Mouse (Mus musculus): ENCODE data around the gene Gch1. TPM values are rescaled to one million over a fixed set of nuclear protein-coding genes. Genes with fewer than 3 reads are reported as not detected.

Gch1 gene
- polyA plus RNA-seq, 1 experiment from 2014 or later = 1.4 TPM

DNA sequence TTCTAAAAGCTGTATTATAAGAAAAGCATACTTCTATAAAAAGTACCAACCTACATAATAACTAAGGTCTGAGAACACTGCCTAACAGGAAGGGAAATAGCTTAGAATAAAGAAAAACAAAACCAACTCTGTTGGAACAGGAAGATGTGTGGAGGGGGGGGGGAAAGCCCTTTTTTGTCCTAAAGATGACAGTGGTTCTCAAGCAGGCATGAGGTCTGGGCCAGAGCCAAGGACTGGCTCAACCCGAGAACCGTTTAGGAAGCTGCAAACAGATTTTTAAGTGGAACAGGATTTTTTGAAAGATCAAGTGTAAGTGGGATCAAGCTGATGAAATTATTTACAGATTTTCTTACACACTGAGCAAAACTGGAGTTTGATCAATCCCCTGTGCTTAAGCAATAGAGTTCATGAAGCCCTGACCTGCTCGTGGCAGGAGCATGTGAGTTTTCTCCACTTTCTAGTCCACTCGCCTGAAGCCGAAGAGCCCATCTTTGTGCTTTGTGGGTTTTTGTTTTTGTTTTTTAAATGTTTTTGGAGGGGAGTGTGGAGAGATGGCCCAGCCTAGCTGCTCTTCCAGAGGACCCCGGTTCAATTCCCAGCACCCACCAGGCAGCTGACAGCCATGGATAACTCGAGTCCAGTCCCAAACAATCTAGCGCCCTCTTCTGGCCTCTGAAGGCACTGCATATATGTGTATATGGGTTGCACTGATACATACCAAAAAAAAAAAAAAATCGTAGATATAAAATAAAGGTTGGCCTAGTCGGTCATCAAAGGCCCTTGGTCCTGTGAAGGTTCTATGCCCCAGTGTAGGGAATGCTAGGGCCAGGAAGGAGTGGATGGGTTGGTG, 35.5 kb upstream of the Gch1 start:
- Histone ChIP-seq H3K36me3 (ENCODE audit: control insufficient read depth, insufficient read depth, low read length) (no peaks in the 10 kb centered on the region), H3K4me2 (ENCODE audit: low read depth, low read length, severe bottlenecking) (no peak overlapping the region), H3K9me3 (ENCODE audit: control insufficient read depth, low read length) (no peaks in the 10 kb centered on the region), H3K4me3 (ENCODE audit: low read depth, low read length) (no peak overlapping the region), H3K4me1 (replicated peaks; ENCODE audit: control insufficient read depth, insufficient read depth, low read length) (no peaks in the 10 kb centered on the region), H3K27ac (ENCODE audit: low read depth, low read length) (no peak overlapping the region), H3K9ac (ENCODE audit: low read length) (no peak overlapping the region), H3K27me3 (ENCODE audit: control insufficient read depth, insufficient read depth, low read length) (no peaks in the 10 kb centered on the region)
- ATAC-seq (replicated peaks; ENCODE audit: low FRiP score) (no peak), DNase-seq (ENCODE audit: low spot score) (no peak)
- WGBS = 84% methylated on average over 10 of the region's 10 CpGs

- ATAC-seq (replicated peaks; ENCODE audit: low FRiP score) = no peak
- no peak for DNase-seq (ENCODE audit: low spot score)
- no peaks in the 10 kb centered on the region for H3K36me3 ChIP-seq (ENCODE audit: control insufficient read depth, insufficient read depth, low read length)
- H3K27me3 ChIP-seq (ENCODE audit: control insufficient read depth, insufficient read depth, low read length) = no peaks in the 10 kb centered on the region
- H3K4me1 ChIP-seq (replicated peaks; ENCODE audit: control insufficient read depth, insufficient read depth, low read length) = no peaks in the 10 kb centered on the region
- no peak overlapping the region for H3K4me3 ChIP-seq (ENCODE audit: low read depth, low read length)
- no peaks in the 10 kb centered on the region for H3K9me3 ChIP-seq (ENCODE audit: control insufficient read depth, low read length)
- H3K4me2 ChIP-seq (ENCODE audit: low read depth, low read length, severe bottlenecking) = no peak overlapping the region
- H3K27ac ChIP-seq (ENCODE audit: low read depth, low read length) = no peak overlapping the region
- H3K9ac ChIP-seq (ENCODE audit: low read length) = no peak overlapping the region
- WGBS = 81% methylated on average over 11 of the region's 11 CpGs
Observed at GRCm38 (mm10) chr14:47222631-47223450, 33.6 kb upstream of the Gch1 start.

DNA sequence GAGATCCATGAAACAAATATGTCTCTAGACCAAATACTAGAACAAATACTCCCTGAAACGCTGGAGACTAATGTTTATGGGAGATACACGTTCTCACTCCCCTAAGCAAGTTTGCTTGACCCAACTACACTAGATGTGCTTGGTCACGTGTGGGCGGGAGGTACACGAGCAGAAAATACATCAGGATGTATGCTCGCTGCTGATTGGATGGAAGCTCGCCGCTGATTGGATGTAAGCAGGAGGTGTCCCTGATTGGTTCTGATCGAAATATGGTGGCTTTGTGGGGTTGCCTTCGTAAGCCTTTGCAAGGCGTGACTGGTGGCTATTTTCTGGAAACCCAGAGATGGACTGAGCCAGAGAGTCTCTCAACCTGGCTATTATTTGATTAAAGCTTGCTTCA, 32.4 kb upstream of the Gch1 start:
- 87% methylated on average over 11 of the region's 11 CpGs for WGBS
- ATAC-seq (replicated peaks; ENCODE audit: low FRiP score) (no peak), DNase-seq (ENCODE audit: low spot score) (no peak)
- Histone ChIP-seq H3K36me3 (ENCODE audit: control insufficient read depth, insufficient read depth, low read length) (no peaks in the 10 kb centered on the region), H3K27ac (ENCODE audit: low read depth, low read length) (no peak overlapping the region), H3K9ac (ENCODE audit: low read length) (no peak overlapping the region), H3K4me2 (ENCODE audit: low read depth, low read length, severe bottlenecking) (no peak overlapping the region), H3K4me3 (ENCODE audit: low read depth, low read length) (no peak overlapping the region), H3K4me1 (replicated peaks; ENCODE audit: control insufficient read depth, insufficient read depth, low read length) (no peaks in the 10 kb centered on the region), H3K9me3 (ENCODE audit: control insufficient read depth, low read length) (no peaks in the 10 kb centered on the region), H3K27me3 (ENCODE audit: control insufficient read depth, insufficient read depth, low read length) (no peaks in the 10 kb centered on the region)

DNA sequence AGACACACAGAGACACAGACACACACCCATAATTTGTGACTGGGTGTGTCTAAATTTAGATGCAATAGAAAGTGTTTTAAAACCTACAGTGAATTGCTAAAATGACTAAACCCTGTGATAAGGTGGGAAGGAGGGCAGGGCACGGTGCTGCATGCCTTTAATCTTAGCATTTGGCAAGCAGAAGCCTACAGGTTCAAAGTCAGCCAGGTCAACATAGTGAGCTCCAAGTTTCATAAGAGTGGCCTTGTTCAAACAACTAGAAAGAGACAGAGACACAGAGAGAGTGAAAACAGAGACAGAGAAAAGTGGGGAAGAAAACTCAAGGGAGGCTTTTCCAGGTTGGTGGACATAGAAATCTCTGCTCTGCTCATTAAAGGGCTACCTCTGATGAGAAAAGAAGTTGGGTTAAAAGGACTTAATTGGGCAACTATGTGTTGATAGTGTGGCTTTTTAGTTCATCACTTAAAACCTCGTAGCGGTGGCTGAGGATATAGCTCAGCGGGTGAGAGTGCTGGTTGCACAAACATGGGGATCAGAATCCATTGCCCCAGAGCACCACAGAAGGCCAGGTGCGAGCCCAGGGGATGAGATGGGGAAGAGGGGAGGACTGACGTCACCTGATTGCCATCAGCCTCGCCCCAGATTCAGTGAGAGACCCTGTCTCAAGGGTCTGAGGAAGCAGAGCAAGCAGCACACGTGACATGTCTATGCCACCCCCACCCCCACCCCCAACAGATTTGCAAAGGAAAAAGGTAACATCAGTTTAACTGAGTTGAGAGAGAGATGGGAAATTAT, 31.2 kb upstream of the Gch1 start:
- H3K27ac ChIP-seq (ENCODE audit: low read depth, low read length) = no peak overlapping the region
- DNase-seq (ENCODE audit: low spot score) = no peak
- no peaks in the 10 kb centered on the region for H3K4me1 ChIP-seq (replicated peaks; ENCODE audit: control insufficient read depth, insufficient read depth, low read length)
- no peak overlapping the region for H3K4me2 ChIP-seq (ENCODE audit: low read depth, low read length, severe bottlenecking)
- H3K9me3 ChIP-seq (ENCODE audit: control insufficient read depth, low read length) = no peaks in the 10 kb centered on the region
- no peaks in the 10 kb centered on the region for H3K36me3 ChIP-seq (ENCODE audit: control insufficient read depth, insufficient read depth, low read length)
- no peak overlapping the region for H3K9ac ChIP-seq (ENCODE audit: low read length)
- no peaks in the 10 kb centered on the region for H3K27me3 ChIP-seq (ENCODE audit: control insufficient read depth, insufficient read depth, low read length)
- 90% methylated on average over 8 of the region's 8 CpGs for WGBS
- no peak overlapping the region for H3K4me3 ChIP-seq (ENCODE audit: low read depth, low read length)
- ATAC-seq (replicated peaks; ENCODE audit: low FRiP score) = no peak

DNA sequence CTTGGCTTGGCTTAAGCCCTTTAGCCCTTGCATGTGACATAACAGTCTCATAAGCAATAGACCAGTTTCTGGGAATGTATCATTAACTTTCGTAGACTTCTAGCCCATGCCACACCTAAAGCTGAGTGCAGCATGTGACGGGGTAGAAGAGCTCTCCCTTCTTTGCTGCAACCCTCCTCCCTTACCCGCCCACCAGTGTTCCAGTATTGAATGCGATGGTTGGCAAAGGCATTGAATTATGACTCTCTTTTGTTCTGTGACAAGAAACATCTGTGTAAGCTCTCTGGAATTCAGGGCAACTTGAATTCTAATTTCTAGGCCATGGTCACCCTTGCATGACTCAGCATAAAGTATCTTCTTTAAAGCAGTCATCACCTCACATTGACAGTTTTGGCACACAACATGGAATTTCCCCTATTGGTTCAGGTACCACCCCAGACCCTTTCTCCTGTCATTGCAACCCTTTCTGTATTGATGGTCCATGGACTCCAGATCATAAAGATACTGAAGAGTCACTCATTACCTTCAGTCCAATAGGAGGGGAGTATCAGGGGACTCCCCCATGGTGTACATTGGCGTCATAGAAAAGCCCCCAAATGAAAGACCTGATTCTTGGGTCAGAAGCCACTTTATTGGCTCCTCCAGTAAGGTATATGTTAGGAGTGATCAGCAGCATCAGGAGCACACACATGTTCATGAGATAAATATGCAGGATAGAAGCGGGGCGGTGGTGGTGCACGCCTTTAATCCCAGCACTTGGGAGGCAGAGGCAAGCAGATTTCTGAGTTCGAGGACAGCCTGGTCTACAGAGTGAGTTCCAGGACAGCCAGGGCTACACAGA, 29.8 kb upstream of the Gch1 start:
- Histone ChIP-seq H3K36me3 (ENCODE audit: control insufficient read depth, insufficient read depth, low read length) (no peaks in the 10 kb centered on the region), H3K9ac (ENCODE audit: low read length) (no peak overlapping the region), H3K4me2 (ENCODE audit: low read depth, low read length, severe bottlenecking) (no peak overlapping the region), H3K4me1 (replicated peaks; ENCODE audit: control insufficient read depth, insufficient read depth, low read length) (no peaks in the 10 kb centered on the region), H3K4me3 (ENCODE audit: low read depth, low read length) (no peak overlapping the region), H3K27me3 (ENCODE audit: control insufficient read depth, insufficient read depth, low read length) (no peaks in the 10 kb centered on the region), H3K27ac (ENCODE audit: low read depth, low read length) (no peak overlapping the region), H3K9me3 (ENCODE audit: control insufficient read depth, low read length) (no peaks in the 10 kb centered on the region)
- WGBS = 92% methylated on average over 9 of the region's 9 CpGs
- DNase-seq (ENCODE audit: low spot score) (no peak), ATAC-seq (replicated peaks; ENCODE audit: low FRiP score) (no peak)

GRCm38 (mm10) chr14:47216541-47216940, 27.3 kb upstream of the Gch1 start:
- ATAC-seq (replicated peaks; ENCODE audit: low FRiP score) (no peak), DNase-seq (ENCODE audit: low spot score) (no peak)
- WGBS = 92% methylated on average over 2 of the region's 2 CpGs
- H3K27me3 ChIP-seq (ENCODE audit: control insufficient read depth, insufficient read depth, low read length) = no peaks in the 10 kb centered on the region
- H3K4me3 ChIP-seq (ENCODE audit: low read depth, low read length) = no peak overlapping the region
- H3K9me3 ChIP-seq (ENCODE audit: control insufficient read depth, low read length) = no peaks in the 10 kb centered on the region
- H3K4me2 ChIP-seq (ENCODE audit: low read depth, low read length, severe bottlenecking) = no peak overlapping the region
- H3K9ac ChIP-seq (ENCODE audit: low read length) = no peak overlapping the region
- H3K36me3 ChIP-seq (ENCODE audit: control insufficient read depth, insufficient read depth, low read length) = no peaks in the 10 kb centered on the region
- H3K4me1 ChIP-seq (replicated peaks; ENCODE audit: control insufficient read depth, insufficient read depth, low read length) = no peaks in the 10 kb centered on the region
- H3K27ac ChIP-seq (ENCODE audit: low read depth, low read length) = no peak overlapping the region

- no peak for ATAC-seq (replicated peaks; ENCODE audit: low FRiP score)
- WGBS = 78% methylated on average over 5 of the region's 5 CpGs
Observed at GRCm38 (mm10) chr14:47214367-47214766, 25.2 kb upstream of the Gch1 start.

GRCm38 (mm10) chr14:47213305-47213704, 24.1 kb upstream of the Gch1 start:
- Histone ChIP-seq H3K9me3 (ENCODE audit: control insufficient read depth, low read length) (no peaks in the 10 kb centered on the region), H3K36me3 (ENCODE audit: control insufficient read depth, insufficient read depth, low read length) (no peaks in the 10 kb centered on the region), H3K4me3 (ENCODE audit: low read depth, low read length) (no peak overlapping the region), H3K9ac (ENCODE audit: low read length) (no peak overlapping the region), H3K4me2 (ENCODE audit: low read depth, low read length, severe bottlenecking) (no peak overlapping the region), H3K4me1 (replicated peaks; ENCODE audit: control insufficient read depth, insufficient read depth, low read length) (no peaks in the 10 kb centered on the region), H3K27me3 (ENCODE audit: control insufficient read depth, insufficient read depth, low read length) (no peaks in the 10 kb centered on the region), H3K27ac (ENCODE audit: low read depth, low read length) (no peak overlapping the region)
- no peak for DNase-seq (ENCODE audit: low spot score)
- ATAC-seq (replicated peaks; ENCODE audit: low FRiP score) = no peak
- WGBS = 86% methylated on average over 4 of the region's 4 CpGs

More at GRCm38 (mm10) chr14:47214367-47214766, 25.2 kb upstream of the Gch1 start:
- Histone ChIP-seq H3K4me2 (ENCODE audit: low read depth, low read length, severe bottlenecking) (no peak overlapping the region), H3K27ac (ENCODE audit: low read depth, low read length) (no peak overlapping the region), H3K9ac (ENCODE audit: low read length) (no peak overlapping the region), H3K4me3 (ENCODE audit: low read depth, low read length) (no peak overlapping the region), H3K9me3 (ENCODE audit: control insufficient read depth, low read length) (no peaks in the 10 kb centered on the region), H3K4me1 (replicated peaks; ENCODE audit: control insufficient read depth, insufficient read depth, low read length) (no peaks in the 10 kb centered on the region), H3K27me3 (ENCODE audit: control insufficient read depth, insufficient read depth, low read length) (no peaks in the 10 kb centered on the region), H3K36me3 (ENCODE audit: control insufficient read depth, insufficient read depth, low read length) (no peaks in the 10 kb centered on the region)
- no peak for DNase-seq (ENCODE audit: low spot score)
